Mouse (Mus musculus): ENCODE data around the gene Pyroxd2. TPM values are rescaled to one million over a fixed set of nuclear protein-coding genes. Genes with fewer than 3 reads are reported as not detected.
"Not testable (repeated sequence)": the region's sequence is repeated elsewhere in the genome, so short reads cannot be mapped to it uniquely, and the experiment has no call there.

Gene Pyroxd2
- polyA plus RNA-seq (2016; fragmentation: Nextera tagmentation; extraction: Ambion mirVana): 0.29 and 0.63 TPM in 2 replicates

DNA sequence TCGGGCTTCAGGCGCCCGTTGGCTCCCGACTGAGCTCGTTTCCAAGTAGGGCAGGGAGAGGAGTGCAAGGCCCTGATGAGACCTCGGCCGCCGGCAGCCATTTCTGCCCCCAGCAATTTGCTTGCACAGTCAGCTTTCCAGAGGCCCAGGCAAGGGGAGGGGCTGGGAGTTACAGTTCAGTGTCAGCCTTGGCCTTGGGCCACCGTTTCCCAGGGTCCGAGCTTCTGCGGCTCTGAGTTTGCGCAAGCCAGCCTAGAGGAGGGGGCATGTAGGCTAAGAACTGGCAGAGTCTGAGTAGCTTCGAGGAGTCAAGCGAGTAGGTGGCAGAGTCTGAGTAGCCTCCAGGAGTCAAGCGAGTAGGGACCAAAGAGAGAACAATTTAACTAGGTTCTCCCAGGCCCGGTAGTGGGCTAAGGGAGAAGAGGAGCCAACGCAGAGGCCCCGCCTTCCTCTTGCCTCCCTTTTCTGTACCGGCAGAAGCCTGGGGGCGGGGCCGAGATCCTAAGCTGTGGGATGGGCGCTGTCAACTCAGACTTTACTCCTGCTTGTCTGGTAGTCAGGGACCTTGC lies at the start of gene Pyroxd2:
Pyroxd2 (minus strand) TSS at position 413 of the 569 bp plus-strand sequence.
- 5% methylated on average over 22 of the region's 22 CpGs for WGBS
- Histone ChIP-seq H3K4me1 (peaks cover 69% of the 10 kb centered on the region), H3K4me3 (peak within 1 kb of the TSS; percentile 45), H3K27me3 (ENCODE audit: poor library complexity, severe bottlenecking) (peaks cover 10% of the 10 kb centered on the region), H3K9me3 (no peaks in the 10 kb centered on the region), H3K36me3 (replicated peaks) (no peaks in the 10 kb centered on the region), H3K27ac (peak within 1 kb of the TSS; percentile 83)
- DNase-seq (ENCODE audit: extremely low spot score, low spot score): peak; percentile 75

DNA sequence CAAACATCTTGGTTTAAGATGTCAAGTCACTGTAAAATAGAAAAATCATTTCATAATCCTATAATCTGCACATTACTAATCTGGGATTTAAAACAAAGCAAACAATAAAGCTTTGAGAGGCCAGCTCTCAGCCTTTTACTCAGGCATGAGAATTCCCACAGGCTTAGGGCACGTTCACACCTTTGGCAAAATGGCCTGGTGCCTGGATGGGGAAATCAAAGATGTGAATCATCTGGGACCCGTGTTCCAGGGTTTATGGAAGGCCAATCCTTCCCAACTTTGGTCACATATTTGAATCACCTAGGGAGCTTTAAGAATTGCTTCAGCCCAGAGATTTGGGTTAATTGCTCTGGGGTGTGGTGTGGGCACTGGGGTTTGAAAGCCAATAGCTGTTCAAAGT lies 45.3 kb upstream of the Pyroxd2 start:
- Histone ChIP-seq H3K9me3 (no peaks in the 10 kb centered on the region), H3K4me3 (no peak overlapping the region), H3K27me3 (ENCODE audit: poor library complexity, severe bottlenecking) (peaks cover 29% of the 10 kb centered on the region), H3K36me3 (replicated peaks) (no peaks in the 10 kb centered on the region), H3K4me1 (peaks cover 12% of the 10 kb centered on the region), H3K27ac (no peak overlapping the region)
- 77% methylated on average over 2 of the region's 2 CpGs for WGBS
- DNase-seq (ENCODE audit: extremely low spot score, low spot score): no peak

DNA sequence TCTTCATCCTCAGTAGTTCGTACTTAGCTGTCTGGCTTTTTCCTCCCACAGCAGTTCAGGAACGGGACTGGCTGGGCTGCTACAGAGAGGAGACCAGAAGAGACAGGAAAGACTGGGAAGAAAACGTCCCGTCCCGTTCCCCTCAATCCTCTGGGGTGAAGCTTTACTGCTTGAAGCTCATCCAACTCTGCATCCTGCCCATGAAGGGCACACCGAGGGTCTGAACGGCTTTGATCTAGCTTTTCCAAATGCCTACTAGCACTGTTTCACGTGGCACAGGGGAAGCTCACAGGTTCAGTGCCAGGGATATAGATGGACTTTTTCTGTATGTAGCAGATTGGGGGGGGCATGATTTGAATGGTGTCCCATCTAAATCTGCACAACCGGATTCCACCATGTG lies 43.2 kb upstream of the Pyroxd2 start:
- DNase-seq (ENCODE audit: extremely low spot score, low spot score): no peak
- 28% methylated on average over 9 of the region's 9 CpGs for WGBS

DNA sequence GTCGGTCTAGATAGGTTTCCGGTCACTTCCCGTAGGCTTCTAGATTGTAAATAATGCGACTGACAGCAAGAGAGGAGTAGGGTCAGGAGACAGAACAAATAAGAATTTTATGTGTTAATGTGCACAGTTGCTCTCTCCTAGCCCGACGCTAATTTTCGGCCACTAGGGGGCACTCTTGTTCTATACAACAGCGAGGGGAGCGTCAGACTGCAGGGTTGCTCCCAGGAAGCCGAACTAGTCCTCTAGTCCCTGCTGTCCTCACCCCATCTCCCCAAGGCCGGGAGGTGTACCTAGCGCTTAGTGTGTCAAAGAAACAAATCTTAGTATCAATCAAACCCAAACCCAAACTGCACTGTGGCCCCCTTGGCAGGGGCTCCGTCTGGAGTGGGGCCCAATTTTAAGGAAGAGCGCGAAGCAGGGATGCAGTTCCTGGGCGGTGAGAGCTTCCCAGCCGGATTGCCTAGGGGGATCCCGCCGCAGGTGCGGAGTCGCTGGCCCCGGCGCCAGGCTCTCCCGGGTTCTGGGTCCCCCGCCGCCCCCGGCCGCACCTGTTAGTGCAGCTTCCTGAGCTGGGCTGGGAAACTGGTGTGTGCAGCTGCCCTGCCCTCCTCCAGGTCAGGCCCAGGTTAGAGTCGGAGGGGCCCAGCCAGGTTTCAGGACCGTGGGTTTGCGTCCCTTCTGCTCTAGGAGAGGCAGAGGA lies 42.5 kb upstream of the Pyroxd2 start:
- Histone ChIP-seq H3K36me3 (replicated peaks) (no peaks in the 10 kb centered on the region), H3K27me3 (ENCODE audit: poor library complexity, severe bottlenecking) (peaks cover 29% of the 10 kb centered on the region), H3K27ac (peak overlapping the region; percentile 80), H3K4me3 (peak overlapping the region; percentile 61), H3K4me1 (peaks cover 15% of the 10 kb centered on the region), H3K9me3 (no peaks in the 10 kb centered on the region)
- WGBS: 3% methylated on average over 31 of the region's 31 CpGs
- peak; percentile 92 for DNase-seq (ENCODE audit: extremely low spot score, low spot score)

More for the DNA sequence above, 43.2 kb upstream of the Pyroxd2 start:
- Histone ChIP-seq H3K4me3 (peak overlapping the region; percentile 61), H3K27ac (peak overlapping the region; percentile 80; the same call in 1 of the 2 replicates), H3K9me3 (no peaks in the 10 kb centered on the region), H3K27me3 (ENCODE audit: poor library complexity, severe bottlenecking) (peaks cover 29% of the 10 kb centered on the region), H3K4me1 (peaks cover 15% of the 10 kb centered on the region), H3K36me3 (replicated peaks) (no peaks in the 10 kb centered on the region)

DNA sequence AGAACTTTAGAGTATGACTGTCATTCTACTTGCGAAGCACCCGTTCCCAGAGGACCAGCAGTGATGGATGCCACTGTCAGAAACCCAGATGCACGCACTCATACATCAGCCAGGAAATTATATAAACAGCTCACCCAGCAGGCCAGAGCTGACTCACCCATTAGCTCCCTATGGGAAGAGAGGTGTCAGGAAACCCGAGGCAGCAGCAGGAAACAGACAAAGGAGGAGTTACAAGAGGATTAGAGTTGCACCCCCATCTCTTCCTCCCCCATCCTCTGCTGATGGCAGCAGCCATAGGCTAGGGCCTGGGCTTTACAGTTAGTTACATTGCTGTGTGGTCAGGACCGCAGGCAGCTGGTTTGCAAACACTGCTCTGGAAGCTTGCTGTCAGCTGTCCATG lies 35.7 kb upstream of the Pyroxd2 start:
- Histone ChIP-seq H3K36me3 (replicated peaks) (no peaks in the 10 kb centered on the region), H3K27me3 (ENCODE audit: poor library complexity, severe bottlenecking) (peaks cover 35% of the 10 kb centered on the region), H3K27ac (no peak overlapping the region), H3K4me3 (no peak overlapping the region), H3K9me3 (no peaks in the 10 kb centered on the region), H3K4me1 (peaks cover 36% of the 10 kb centered on the region)
- DNase-seq (ENCODE audit: extremely low spot score, low spot score): no peak
- 66% methylated on average over 5 of the region's 5 CpGs for WGBS

DNA sequence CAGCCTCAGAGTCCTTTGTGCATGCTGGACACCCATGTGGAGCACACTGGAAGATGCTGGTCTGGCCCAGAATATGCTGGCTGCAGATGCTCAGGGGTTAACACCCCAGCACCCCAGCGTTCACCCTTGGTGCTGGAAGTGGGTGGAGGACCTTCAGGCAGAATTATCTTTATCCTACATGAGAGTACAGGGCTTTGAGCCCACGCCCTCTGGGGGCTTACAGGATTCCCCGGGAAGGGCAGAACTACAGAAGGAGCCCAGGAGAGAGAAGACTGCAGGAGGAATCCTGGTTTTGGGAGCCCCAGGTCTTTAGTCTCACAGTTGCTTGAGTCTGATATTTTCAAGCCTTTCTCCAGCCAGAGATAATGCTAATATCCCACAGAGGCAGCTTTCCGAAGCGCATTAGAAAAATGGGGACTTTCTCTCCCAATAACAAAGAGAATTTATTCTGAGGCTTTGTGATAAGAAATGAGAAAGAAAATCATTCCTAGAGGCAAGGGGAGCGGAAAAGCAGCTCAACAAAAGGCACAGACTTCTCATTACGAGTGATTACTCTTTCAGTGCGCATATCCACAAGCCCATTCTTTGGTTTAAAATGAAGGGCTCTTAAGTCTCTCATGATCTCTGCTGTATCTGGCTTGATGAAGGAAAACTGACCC lies 33.1 kb upstream of the Pyroxd2 start:
- peaks cover 33% of the 10 kb centered on the region for H3K4me1 ChIP-seq
- no peak for DNase-seq (ENCODE audit: extremely low spot score, low spot score)
- peaks cover 35% of the 10 kb centered on the region for H3K27me3 ChIP-seq (ENCODE audit: poor library complexity, severe bottlenecking)
- no peak overlapping the region; the same call in 1 of the 2 replicates for H3K4me3 ChIP-seq
- no peaks in the 10 kb centered on the region for H3K36me3 ChIP-seq (replicated peaks)
- peak overlapping the region; percentile 42 for H3K27ac ChIP-seq
- WGBS: 25% methylated on average over 8 of the region's 8 CpGs
- no peaks in the 10 kb centered on the region for H3K9me3 ChIP-seq

DNA sequence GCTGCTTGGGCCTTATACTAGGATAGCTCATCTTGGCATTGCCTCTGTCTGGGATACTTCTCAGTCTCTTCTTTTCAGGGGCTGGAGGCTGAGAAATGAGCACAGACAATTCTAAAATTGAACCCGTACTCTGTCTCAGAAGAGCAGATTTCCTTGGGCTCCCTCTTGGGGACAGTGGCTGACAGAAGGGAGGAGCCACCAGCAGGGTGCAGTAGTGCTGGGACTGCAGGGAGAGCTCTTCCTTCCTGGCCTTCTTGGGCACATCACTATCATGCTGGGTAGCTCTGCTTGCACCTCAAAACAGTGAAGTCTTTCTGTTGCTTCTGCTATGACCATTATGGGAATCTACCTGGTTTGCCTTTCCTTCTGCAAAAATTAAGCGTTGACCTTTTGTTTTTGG lies 32.6 kb upstream of the Pyroxd2 start:
- peaks cover 35% of the 10 kb centered on the region for H3K4me1 ChIP-seq
- DNase-seq (ENCODE audit: extremely low spot score, low spot score): no peak
- 25% methylated on average over 2 of the region's 2 CpGs for WGBS
- peaks cover 35% of the 10 kb centered on the region for H3K27me3 ChIP-seq (ENCODE audit: poor library complexity, severe bottlenecking)
- no peaks in the 10 kb centered on the region for H3K36me3 ChIP-seq (replicated peaks)
- no peaks in the 10 kb centered on the region for H3K9me3 ChIP-seq
- no peak overlapping the region for H3K4me3 ChIP-seq
- H3K27ac ChIP-seq: 0 out of 2 replicates have a peak overlapping the region, but pooled peaks have one; percentile 20

DNA sequence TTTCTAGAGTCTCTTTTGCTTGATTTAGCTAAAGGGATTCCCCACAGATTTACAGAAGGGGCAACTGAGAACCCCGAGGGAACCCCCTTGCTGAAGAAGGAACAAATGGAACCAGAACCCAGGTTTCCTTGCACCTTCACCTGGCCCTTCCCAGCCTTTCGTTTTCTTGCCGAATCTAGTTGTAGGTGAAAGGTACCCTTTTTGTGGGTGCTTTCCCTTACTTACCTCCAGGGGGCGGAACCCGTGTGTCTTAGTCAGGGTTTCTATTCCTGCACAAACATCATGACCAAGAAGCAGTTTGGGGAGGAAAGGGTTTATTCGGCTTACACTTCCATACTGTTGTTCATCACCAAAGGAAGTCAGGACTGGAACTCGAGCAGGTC lies 27.6 kb upstream of the Pyroxd2 start:
- H3K4me1 ChIP-seq: peaks cover 32% of the 10 kb centered on the region
- peak overlapping the region; percentile 74 for H3K4me3 ChIP-seq
- not testable (repeated sequence) for DNase-seq (ENCODE audit: extremely low spot score, low spot score); H3K9me3 ChIP-seq; H3K36me3 ChIP-seq (replicated peaks); H3K27me3 ChIP-seq (ENCODE audit: poor library complexity, severe bottlenecking)
- WGBS: 49% methylated on average over 7 of the region's 7 CpGs
- peak overlapping the region; percentile 93 for H3K27ac ChIP-seq

DNA sequence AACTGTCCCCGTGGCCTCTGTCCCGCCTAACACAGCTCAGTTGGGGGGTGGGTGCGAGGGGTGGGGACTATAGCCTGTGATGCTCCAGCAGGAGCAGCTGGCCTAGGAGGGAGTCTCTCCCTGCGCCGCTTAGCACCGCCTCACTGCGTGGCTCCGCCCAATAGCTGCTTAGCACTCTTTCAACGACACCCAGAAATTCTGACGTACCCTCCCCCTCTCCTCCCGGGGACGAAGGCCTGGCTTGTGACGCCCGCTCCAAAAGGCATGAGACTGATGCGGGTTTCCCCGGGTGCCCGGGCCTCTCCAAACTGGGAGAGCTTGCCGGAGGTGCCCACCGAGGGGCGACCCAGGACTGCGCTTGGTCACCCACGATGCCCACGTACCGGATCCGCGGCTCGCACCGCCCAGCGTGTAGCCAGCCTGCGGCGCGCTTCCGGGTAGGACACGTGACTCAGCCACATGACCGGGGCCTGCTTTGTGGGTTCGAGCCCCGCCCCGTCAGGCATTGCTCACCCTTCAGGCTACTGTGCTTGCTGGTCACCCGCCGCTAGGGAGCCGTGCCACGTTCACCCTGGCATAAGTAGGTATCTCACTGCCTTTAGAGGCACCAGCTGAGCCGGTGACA lies 27.1 kb upstream of the Pyroxd2 start, which contains the start of gene Hps1:
Hps1 (minus strand) TSS at position 448 of the 625 bp plus-strand sequence.
- peak within 1 kb of the TSS; percentile 93 for H3K27ac ChIP-seq
- H3K4me3 ChIP-seq: peak within 1 kb of the TSS; percentile 74
- no peaks in the 10 kb centered on the region for H3K36me3 ChIP-seq (replicated peaks)
- peak; percentile 89 for DNase-seq (ENCODE audit: extremely low spot score, low spot score)
- peaks cover 4% of the 10 kb centered on the region for H3K27me3 ChIP-seq (ENCODE audit: poor library complexity, severe bottlenecking)
- under 1% methylated on average over 43 of the region's 43 CpGs for WGBS
- peaks cover 27% of the 10 kb centered on the region for H3K4me1 ChIP-seq
- no peaks in the 10 kb centered on the region for H3K9me3 ChIP-seq

DNA sequence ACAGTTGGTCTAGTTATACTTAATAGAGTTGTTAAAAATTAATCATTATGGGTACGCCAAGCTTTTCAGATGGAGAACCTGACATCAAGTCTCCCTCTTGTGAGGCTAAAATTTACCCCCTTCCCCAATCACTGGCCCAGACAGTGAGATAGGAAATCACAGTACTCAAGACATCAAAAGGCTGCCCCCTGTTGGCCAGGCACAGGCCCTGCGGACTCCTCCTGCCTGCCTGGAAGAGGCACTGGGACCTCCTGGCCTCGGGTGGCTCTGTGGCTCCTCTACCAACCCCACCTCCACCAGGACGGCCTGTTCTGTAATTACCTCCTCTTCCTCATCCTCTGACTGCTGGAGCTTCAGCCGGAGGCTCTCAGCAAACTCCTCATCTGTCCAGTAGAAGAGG lies 25.2 kb upstream of the Pyroxd2 start:
- Histone ChIP-seq H3K4me3 (no peak overlapping the region), H3K36me3 (replicated peaks) (no peaks in the 10 kb centered on the region), H3K4me1 (peaks cover 22% of the 10 kb centered on the region), H3K27ac (no peak overlapping the region), H3K27me3 (ENCODE audit: poor library complexity, severe bottlenecking) (no peaks in the 10 kb centered on the region; the same call in 1 of the 2 replicates), H3K9me3 (no peaks in the 10 kb centered on the region)
- no peak for DNase-seq (ENCODE audit: extremely low spot score, low spot score)
- WGBS: 81% methylated on average over 5 of the region's 5 CpGs

DNA sequence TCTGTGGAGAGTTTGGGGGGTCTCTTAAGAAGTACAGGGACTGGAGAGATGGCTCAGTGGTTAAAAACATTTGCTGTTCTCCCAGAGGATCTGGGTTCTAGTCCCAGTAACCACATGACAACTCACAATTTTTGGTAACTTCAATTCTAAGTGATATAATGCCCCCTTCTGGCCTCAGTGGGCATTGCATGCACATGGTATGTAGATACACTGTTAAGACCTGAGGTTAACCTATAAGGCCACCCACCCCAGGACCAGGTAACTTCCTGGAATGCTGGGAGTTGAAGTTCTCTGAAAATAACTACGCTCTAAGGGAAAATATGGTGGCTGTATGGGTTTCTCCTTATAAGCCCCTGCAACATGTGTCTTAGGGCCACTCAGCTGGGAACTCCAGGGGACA lies 24.2 kb upstream of the Pyroxd2 start:
- no peak overlapping the region for H3K27ac ChIP-seq
- no peaks in the 10 kb centered on the region for H3K36me3 ChIP-seq (replicated peaks)
- H3K27me3 ChIP-seq (ENCODE audit: poor library complexity, severe bottlenecking): no peaks in the 10 kb centered on the region; the same call in 1 of the 2 replicates
- H3K4me3 ChIP-seq: no peak overlapping the region
- 96% methylated on average over 1 of the region's 1 CpGs for WGBS
- peaks cover 22% of the 10 kb centered on the region for H3K4me1 ChIP-seq
- no peak for DNase-seq (ENCODE audit: extremely low spot score, low spot score)
- no peaks in the 10 kb centered on the region for H3K9me3 ChIP-seq

DNA sequence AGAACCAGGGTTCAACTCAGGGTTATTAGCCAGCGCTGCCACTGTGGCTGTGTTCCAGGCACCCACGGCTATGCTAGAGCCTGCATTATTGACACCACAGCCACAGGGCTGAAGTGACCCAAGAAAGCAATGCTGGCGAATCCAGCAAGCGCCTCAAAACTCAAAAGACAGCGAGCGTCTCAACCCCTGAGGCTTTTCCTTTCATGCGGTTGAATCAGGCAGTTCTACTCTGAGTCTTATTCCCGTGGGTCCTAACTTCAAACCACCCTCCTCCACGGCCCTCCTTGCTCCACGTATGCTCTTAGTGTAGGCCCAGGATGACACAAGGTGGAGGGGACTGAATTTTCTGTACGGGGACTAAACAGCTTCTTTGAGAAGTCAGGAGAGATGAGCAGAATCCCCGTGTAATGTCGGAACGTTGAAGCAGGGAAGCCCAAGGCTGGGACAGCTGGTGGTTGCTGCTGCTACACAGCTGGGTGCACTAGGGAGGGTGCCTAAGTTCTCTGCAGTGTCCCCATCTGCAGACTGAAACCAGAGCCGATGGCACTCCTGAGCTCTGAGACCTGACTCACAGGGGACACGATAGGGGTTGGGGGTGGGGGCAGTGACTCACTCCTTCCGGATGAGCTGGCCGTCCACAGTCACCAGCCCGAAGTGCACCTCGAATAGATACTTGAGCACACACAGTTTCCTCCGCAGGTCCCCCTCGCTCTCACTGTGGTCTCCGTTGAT lies 17.7 kb upstream of the Pyroxd2 start:
- H3K36me3 ChIP-seq (replicated peaks): peaks cover 42% of the 10 kb centered on the region
- 89% methylated on average over 23 of the region's 23 CpGs for WGBS
- no peak overlapping the region for H3K27ac ChIP-seq
- peaks cover 12% of the 10 kb centered on the region for H3K4me1 ChIP-seq
- H3K27me3 ChIP-seq (ENCODE audit: poor library complexity, severe bottlenecking): no peaks in the 10 kb centered on the region
- DNase-seq (ENCODE audit: extremely low spot score, low spot score): no peak
- H3K4me3 ChIP-seq: no peak overlapping the region
- no peaks in the 10 kb centered on the region for H3K9me3 ChIP-seq
